Mouse (Mus musculus) hindbrain, embryonic 16.5 days (tissue): ENCODE measurements around the gene Cdk6. TPM values are rescaled to one million over a fixed set of nuclear protein-coding genes. Genes with fewer than 3 reads are reported as not detected.

ENCODE experiments used
- ATAC-seq: fragments of 200-750 bp; cut with Nextera tagmentation; 2 replicates; pipeline ENCODE4 v1.8.0; 2017; ENCODE audit warnings: moderate TSS enrichment, moderate library complexity
- H3K27ac ChIP-seq: fragments of 300-500 bp; sonication (generic); 2 replicates; pipeline ENCODE4 v1.5.1; 2014; ENCODE audit warnings: low read depth, mild to moderate bottlenecking, control low read depth, low read length, moderate library complexity
- H3K27me3 ChIP-seq: fragments of 300-500 bp; sonication (generic); replicated peaks from 2 replicates; pipeline ENCODE4 v1.6.1; 2014; ENCODE audit warnings: low read length; ENCODE audit not compliant: control insufficient read depth, insufficient read depth
- H3K36me3 ChIP-seq: fragments of 300-500 bp; sonication (generic); 2 replicates; pipeline ENCODE4 v1.6.1; 2014; ENCODE audit warnings: mild to moderate bottlenecking, low read length, moderate library complexity, mixed read lengths; ENCODE audit not compliant: control insufficient read depth, insufficient read depth
- H3K4me1 ChIP-seq: fragments of 300-500 bp; sonication (generic); 2 replicates; pipeline ENCODE4 v1.6.1; 2014; ENCODE audit warnings: low read depth, low read length; ENCODE audit not compliant: control insufficient read depth, insufficient read depth
- H3K4me2 ChIP-seq: fragments of 300-500 bp; sonication (generic); 2 replicates; pipeline ENCODE4 v1.6.1; 2014; ENCODE audit warnings: mild to moderate bottlenecking, low read length, control low read depth, moderate library complexity
- H3K4me3 ChIP-seq: fragments of 300-500 bp; sonication (generic); 2 replicates; pipeline ENCODE4 v1.5.1; 2014; ENCODE audit warnings: mild to moderate bottlenecking, low read length, control low read depth, moderate library complexity
- H3K9ac ChIP-seq: fragments of 300-500 bp; sonication (generic); 2 replicates; pipeline ENCODE4 v1.6.1; 2014; ENCODE audit warnings: low read depth, mild to moderate bottlenecking, control low read depth, low read length, moderate library complexity
- H3K9me3 ChIP-seq: fragments of 300-500 bp; sonication (generic); 2 replicates; pipeline ENCODE4 v1.6.1; 2014; ENCODE audit warnings: mild to moderate bottlenecking, low read length, moderate library complexity; ENCODE audit not compliant: control insufficient read depth
- WGBS: fragments of 180-500 bp; shearing (Covaris S2); extraction: QIAGEN DNeasy Blood & Tissue Kit; methylation state at CpG from one replicate; pipeline ENCODE4 v1.1.7; 2014; 5-methylcytosine and 5-hydroxymethylcytosine counted together
- polyA plus RNA-seq: library from polyadenylated mRNA; unstranded; fragments of >200 nt; fragmentation: Nextera tagmentation; extraction: Ambion mirVana; gene quantifications from 2 replicates; pipeline ENCODE4 v1.2.1, GENCODE M21; 2015

Gene Cdk6
- polyA plus RNA-seq, 1 experiment from 2014 or later, result 13.9 TPM

DNA sequence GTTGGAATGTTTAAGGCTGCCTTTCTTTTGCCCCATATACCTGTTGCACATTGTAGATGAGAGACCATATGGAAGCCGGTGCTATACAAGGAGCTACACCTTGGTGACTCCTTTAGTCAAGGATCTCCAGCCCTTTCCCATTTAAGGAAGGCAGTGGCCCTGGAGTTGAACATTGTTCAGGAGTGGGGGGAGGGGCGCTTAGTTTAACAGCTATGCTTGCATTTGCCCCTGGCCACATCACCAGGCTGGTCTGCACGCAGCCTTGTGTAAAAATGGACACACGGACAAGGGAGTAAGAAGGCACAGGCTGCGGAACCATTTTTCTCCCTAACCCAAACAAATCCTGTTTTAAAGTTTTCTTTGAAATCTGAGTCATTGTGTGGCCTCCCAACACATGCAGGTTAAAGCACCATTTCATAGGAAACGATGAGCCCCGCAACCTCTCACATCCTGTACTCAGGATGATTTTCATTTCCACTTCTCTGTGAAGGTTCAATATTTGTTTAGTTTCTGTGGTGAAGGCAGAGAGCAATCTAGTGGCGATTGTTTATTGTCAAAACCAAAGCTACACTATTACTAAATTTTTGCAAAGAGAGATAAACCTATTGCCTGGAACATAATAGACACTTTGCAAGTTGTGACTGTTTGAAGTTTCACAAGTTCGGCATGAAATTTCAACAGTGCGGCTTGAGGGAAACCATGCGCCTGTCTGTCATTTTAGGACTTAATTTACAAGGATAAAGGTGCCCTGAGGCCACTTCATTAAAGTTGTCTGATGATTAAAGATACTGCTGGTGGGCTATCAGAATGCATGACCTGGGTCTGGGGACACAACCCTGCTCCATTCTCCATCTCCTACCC is 121.8 kb downstream of the Cdk6 start:
- Histone ChIP-seq H3K27ac (no peak overlapping the region), H3K4me2 (no peak overlapping the region), H3K36me3 (no peaks in the 10 kb centered on the region), H3K4me3 (no peak overlapping the region), H3K9ac (no peak overlapping the region), H3K9me3 (no peaks in the 10 kb centered on the region), H3K27me3 (no peaks in the 10 kb centered on the region), H3K4me1 (no peaks in the 10 kb centered on the region)
- WGBS, result 90% methylated on average over 11 of the region's 11 CpGs
- no peak for ATAC-seq

DNA sequence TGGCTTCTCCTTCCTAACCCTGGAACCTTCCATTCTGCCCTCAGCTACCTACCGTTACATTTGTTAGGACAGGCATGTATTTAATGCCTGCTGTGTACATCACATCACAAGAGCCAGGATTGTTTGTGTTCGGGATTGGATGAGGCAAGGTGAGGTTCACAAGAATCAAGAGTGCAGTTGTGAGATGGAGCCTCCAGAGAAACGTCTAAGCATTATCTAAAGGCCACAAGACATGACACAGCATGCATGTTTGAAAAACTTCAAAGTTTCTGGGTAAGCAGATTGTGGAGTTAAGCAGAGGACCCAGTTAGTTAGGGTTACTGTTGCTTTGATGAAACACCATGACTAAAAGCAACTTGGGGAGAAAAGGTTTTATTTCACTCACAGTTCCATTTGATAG is 122.5 kb downstream of the Cdk6 start:
- no peaks in the 10 kb centered on the region for H3K4me1 ChIP-seq
- ATAC-seq, result no peak

DNA sequence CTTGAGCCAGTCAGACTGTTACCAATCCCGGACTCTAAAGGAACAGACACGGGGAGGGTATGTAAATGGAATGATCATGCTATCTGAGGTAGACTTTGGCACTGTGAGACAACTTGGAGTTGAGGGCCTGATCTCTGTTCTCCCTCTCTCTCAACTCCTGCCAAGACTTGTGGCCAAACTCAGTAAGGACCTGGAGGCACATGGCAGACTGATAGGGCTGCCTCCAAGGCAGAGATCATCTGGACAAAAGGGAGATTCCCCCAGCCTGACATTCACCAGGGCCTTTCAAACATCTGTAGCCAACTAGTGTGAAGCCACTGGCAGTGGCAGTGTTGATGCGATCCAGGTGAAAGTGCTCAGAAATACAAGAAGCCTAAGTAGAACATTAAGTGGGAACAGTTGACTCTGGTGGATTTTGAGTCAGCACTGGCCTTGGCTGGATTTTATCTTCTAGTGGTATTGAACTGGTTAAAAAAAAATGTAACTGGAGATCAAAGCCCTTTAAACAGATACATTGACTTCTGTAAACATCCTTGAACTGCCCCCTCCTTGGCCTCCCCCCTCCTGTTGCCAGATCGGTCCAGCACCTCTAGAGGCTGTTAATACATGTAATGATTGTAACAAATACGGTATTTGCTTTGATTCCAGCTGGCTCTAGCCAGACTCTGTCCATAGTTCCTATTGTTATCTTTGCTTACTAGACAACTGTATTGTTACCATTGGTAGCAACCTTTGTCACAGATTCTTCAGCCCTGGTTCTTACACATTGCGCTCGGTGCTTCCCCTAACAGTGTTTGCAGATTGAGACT is 125.0 kb downstream of the Cdk6 start:
- WGBS, result 70% methylated on average over 7 of the region's 7 CpGs

More for the DNA sequence above, 122.5 kb downstream of the Cdk6 start:
- Histone ChIP-seq H3K36me3 (no peaks in the 10 kb centered on the region), H3K4me3 (no peak overlapping the region), H3K9ac (no peak overlapping the region), H3K27ac (no peak overlapping the region), H3K4me2 (no peak overlapping the region), H3K27me3 (no peaks in the 10 kb centered on the region), H3K9me3 (no peaks in the 10 kb centered on the region)
- 94% methylated on average over 3 of the region's 3 CpGs for WGBS

DNA sequence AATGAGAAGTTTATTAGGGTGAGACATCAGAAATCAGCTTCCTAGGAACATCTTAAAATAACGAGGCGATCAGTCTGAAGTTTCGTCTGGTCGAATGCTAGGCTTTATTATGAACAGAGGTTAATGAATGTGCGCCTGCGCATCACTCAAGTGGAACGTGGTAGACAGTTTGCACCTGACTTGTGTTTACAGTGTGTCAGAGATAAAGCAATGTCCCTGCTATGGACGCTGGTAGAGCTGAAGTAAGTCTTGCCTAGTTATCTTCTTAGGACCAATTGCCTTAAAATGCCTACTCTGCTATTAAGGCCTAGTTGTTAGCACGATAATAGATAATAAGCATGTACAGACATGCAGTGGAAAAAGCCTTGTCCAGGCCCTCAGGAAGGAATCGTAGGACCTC is 129.6 kb downstream of the Cdk6 start:
- Histone ChIP-seq H3K9ac (no peak overlapping the region), H3K27me3 (no peaks in the 10 kb centered on the region), H3K36me3 (no peaks in the 10 kb centered on the region), H3K27ac (no peak overlapping the region), H3K4me2 (no peak overlapping the region), H3K4me3 (no peak overlapping the region), H3K4me1 (no peaks in the 10 kb centered on the region), H3K9me3 (no peaks in the 10 kb centered on the region)
- 88% methylated on average over 10 of the region's 10 CpGs for WGBS
- ATAC-seq, result no peak

More for the DNA sequence above, 125.0 kb downstream of the Cdk6 start:
- Histone ChIP-seq H3K36me3 (no peaks in the 10 kb centered on the region), H3K4me2 (no peak overlapping the region), H3K27ac (no peak overlapping the region), H3K9ac (no peak overlapping the region), H3K4me1 (no peaks in the 10 kb centered on the region), H3K4me3 (no peak overlapping the region), H3K9me3 (no peaks in the 10 kb centered on the region), H3K27me3 (no peaks in the 10 kb centered on the region)
- no peak for ATAC-seq

DNA sequence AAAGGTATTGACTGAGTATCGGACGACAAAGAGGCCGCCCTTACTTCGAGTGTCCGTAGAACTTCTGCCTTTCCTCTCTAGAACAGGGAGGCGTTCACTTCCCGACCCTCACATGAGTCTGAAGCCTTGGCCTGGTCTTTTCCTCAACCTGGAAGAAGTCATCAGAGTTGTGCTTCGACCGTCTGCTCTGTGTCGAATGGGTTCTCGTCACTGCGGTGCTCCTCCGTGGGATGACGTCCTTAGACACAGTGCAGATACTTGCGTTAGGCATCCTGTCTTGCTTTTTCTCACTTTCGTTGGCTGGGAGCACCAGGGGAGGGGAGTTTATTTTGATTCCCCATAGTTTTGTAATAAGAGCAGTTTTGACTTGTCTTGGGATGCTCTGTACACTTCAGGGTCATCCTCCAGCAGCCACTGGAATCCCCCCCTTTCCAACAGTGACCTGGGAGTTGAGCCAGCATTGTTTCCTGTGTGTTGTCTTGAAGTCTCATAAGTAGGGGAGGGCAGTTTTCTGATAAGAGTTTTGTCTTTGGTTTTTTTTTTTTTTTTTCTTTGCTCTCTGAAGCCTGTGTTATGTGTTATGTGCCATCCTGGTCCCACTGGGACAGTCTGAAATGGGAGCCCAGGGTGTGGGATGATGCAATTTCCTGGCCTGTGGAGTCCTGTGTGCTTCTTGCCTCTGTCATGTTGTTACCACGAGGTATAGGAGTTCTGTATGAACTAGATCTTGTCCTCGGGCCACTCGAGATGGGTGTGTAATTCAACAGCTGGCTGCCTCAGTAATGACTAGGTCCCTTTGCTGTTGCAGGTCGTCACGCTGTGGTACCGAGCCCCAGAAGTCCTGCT is 131.2 kb downstream of the Cdk6 start:
- H3K9me3 ChIP-seq, result no peaks in the 10 kb centered on the region
- H3K27me3 ChIP-seq, result no peaks in the 10 kb centered on the region
- no peak overlapping the region for H3K9ac ChIP-seq
- no peak for ATAC-seq
- H3K4me3 ChIP-seq, result no peak overlapping the region
- no peak overlapping the region for H3K4me2 ChIP-seq
- 87% methylated on average over 22 of the region's 22 CpGs for WGBS
- H3K27ac ChIP-seq, result no peak overlapping the region
- no peaks in the 10 kb centered on the region for H3K4me1 ChIP-seq
- no peaks in the 10 kb centered on the region for H3K36me3 ChIP-seq

DNA sequence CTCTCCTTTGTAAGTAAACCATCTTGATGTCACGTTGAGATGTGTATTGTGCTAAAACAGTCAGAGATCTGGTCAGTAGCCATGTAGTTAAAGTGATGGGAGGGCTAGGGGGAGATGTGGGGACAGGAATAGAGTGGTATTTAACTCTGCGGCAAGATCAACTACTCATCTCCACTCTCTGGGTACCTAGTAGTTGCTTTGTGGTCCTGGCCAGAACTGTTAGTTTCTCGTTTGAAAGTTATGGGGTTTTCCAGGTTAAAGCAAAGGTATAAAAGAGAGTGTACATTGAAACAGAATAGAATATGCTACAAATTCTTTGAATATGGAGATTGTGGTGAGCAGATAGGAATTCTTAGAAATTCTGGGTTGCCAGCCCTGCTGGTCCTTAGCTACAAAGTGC is 136.4 kb downstream of the Cdk6 start:
- Histone ChIP-seq H3K4me1 (no peaks in the 10 kb centered on the region), H3K9me3 (no peaks in the 10 kb centered on the region), H3K9ac (no peak overlapping the region), H3K36me3 (no peaks in the 10 kb centered on the region), H3K27ac (no peak overlapping the region), H3K27me3 (no peaks in the 10 kb centered on the region), H3K4me3 (no peak overlapping the region), H3K4me2 (no peak overlapping the region)
- ATAC-seq, result no peak
- WGBS, result 80% methylated on average over 3 of the region's 3 CpGs

DNA sequence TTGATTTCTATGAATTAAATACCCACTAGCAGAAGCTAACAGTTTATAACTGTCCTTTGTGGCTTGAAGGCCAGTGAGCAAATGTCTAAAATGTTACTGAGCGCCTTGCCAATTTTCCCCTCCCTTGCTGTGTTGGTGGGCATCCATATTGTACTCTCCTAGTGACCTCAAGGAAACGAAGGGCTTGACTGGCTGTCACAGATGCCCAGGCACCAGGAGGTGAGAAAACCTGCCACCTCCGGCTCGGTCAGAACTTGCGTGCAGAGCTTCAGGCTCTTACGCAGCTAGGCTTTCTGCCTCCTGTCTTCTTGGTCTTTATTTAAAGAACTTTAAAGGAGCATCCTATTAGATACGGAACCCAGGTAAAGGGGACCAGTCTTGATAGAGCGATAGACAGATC is 136.9 kb downstream of the Cdk6 start:
- Histone ChIP-seq H3K4me1 (no peaks in the 10 kb centered on the region), H3K4me2 (no peak overlapping the region), H3K9me3 (no peaks in the 10 kb centered on the region), H3K4me3 (no peak overlapping the region), H3K9ac (no peak overlapping the region), H3K36me3 (no peaks in the 10 kb centered on the region), H3K27ac (no peak overlapping the region), H3K27me3 (no peaks in the 10 kb centered on the region)
- no peak for ATAC-seq
- WGBS, result 88% methylated on average over 8 of the region's 8 CpGs

DNA sequence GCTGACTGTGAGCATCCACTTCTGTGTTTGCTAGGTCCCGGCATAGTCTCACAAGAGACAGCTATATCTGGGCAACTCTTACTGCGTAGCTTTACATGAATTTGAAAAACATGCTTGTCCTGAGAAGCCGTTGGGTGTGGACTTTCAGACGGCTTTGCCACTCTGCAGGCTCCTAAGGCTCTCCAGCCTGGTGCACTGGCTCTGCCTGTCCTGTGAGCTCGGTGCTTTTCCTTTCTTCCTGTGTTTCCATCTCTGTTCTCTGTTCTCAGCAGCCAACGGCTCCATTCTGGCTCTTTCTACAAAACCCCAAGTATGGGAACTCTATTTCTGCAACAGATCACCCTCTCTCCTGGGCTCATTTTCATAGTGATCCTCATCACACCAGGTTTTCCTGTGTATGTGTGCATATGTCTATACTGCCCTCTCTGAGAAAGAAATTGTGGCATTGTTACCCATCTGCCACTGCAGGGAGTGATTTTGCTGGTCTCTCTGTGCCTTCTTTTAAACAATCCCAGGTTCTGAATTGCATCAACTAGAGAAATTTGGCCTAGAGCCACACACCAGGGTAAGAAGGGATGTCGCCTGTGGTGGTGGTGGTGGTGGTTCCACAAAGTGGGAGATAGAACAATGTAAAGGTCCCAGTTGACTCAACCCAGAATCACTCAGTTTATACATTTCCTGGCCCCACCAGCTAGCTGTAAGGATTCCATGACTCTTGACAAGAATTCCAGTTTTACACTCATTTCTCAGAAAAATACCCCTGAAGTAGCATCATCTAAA is 137.9 kb downstream of the Cdk6 start:
- no peaks in the 10 kb centered on the region for H3K27me3 ChIP-seq
- ATAC-seq, result no peak
- no peak overlapping the region for H3K4me2 ChIP-seq
- H3K4me3 ChIP-seq, result no peak overlapping the region
- no peaks in the 10 kb centered on the region for H3K9me3 ChIP-seq
- H3K9ac ChIP-seq, result no peak overlapping the region
- no peaks in the 10 kb centered on the region for H3K4me1 ChIP-seq
- H3K27ac ChIP-seq, result no peak overlapping the region
- WGBS, result 91% methylated on average over 7 of the region's 7 CpGs
- no peaks in the 10 kb centered on the region for H3K36me3 ChIP-seq
